Mouse (Mus musculus) T-helper 1 cell (primary cell): ENCODE results near the gene E2f2.

Experiments used
- in situ Hi-C: fragments of 300-600 bp; cut with MboI, MseI; formaldehyde crosslinking; loops from one replicate; pipeline ENCODE4 v1.15.1; 2025; ENCODE audit warnings: high pct_unique_total_duplicates

E2f2 gene

DNA sequence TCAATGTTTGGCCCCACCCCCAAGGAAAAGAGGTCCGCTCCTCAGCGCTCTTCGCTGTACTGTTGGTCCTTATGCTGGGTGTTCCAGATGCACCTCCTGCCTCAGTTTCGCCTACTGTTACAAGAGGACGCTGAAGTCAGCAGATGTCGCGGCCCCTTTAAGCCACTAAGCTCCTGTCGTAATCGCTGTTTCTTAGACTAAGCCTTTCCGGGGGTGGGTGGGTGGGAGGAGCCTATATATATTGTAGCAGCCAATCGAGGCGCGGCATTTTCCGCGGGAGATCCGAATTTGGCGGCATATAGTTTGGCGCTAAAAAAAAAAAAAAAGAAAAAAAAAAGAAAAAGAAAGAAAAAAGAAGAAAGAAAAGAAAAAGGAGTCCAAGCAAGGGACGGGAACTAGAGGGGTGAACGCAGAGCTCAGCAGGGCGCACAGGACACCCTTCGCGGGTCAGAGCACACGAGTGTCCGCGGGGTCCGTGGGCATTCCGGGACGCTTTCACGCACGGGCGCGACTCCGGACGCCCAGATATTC lies at the start of gene E2f2:
E2f2 (plus strand) TSS at position 384 of the 531 bp plus-strand sequence.
- in situ Hi-C loops = no loop called here

DNA sequence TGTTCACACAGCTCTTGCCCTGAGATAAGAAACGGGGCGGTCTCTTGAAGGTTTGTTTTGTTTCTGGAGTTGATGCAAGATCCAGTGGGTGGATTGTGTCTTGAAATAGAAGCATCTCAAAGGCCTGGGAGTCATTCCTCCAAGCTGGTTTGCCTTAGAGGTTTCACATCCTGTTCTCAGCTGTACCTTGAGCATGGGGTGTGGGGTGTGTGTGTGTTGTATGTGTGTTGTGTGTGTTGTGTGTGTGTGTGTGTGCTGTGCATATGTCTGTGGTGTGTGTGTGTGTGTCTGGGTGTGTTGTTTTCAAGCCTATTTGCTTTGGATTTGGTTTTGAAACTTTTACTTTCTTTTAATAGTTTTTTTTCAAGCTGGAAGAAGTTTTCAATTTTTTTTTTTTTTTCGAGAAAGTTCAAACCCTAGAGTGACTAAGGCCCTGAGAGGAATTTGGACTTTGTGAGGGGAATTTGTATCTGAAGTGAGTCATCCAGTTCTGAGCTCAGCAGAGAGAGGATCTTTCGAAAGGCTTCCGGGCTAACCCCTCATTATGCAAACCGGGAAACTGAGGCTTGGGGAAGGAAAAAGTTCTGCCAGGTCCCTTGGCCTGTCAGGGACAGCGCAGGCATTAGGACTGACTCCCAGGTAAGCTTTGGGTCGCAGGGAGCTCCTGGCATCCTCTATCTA lies 48.9 kb upstream of the E2f2 start:
- in situ Hi-C loops = no loop called here

DNA sequence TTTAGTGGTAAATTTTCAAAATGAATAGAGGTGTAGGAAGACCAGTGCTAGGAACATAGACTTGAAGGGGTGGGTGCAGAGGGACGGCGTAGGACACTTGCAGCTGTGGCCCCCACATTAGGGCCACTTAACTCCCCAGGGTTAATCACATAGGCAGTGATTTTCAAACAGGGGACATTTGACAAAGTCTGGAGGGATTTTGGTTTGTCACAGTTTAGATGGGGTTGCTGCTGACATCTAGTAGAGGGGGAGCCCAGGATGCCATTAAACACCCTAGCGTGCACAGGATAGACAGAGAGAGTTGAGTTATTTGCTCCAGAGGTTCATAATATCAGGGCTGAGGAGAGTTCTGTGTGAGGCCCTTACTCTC lies 48.4 kb upstream of the E2f2 start:
- in situ Hi-C loops = no loop called here

DNA sequence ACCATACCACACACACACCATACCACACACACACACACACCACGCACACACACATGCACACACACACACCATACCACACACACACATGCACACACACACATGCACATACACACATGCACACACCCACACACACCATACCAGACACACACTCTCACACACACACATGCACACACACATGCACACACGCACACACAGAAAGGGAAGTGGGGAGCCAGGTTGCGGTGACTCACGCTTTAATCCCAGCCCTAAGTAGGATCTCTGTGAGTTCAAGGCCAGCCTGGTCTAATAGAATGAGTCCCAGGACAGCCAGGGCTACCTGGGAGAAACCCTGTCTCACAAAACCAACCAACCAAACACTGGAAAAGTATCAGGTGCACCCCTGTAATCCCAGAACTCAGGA lies 47.6 kb upstream of the E2f2 start:
- in situ Hi-C loops = no loop called here

DNA sequence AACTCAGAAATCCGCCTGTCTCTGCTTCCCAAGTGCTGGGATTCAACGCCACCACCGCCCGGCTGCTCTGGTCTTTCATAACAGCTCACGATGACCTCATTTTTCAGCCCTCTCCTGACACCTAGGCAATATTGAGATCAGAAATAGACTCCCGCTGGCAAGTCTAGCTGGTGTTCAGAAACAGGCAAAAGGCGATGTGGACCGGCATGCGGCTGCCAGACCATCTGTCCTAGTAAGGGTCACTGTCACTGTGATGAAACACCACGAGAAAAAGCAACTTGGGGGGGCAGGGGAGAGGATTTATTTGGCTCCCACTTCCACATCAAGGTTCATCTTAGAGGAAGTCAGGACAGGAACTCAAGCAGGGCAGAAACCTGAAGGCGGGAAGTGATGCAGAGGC lies 46.7 kb upstream of the E2f2 start:
- in situ Hi-C loops = no loop called here

DNA sequence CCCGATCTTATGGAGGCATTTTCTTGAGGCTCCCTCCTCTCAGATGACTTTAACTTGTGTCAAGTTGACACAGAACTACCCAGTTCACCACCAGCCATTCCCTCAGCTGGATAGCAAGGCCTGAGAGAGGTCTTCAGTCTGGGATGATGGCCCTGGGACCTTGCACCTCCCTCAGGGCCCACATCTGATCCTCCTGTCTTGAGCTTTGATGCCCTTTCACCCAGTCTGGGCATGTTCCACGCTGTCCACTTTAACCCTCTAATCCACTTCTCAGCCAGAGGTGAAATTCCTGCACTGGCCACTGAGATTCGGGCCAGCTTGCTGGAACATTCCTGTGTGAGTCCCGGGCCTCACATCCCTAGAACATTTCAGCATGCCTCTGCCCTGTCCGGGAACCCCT lies 46.2 kb upstream of the E2f2 start:
- in situ Hi-C loops = no loop called here

DNA sequence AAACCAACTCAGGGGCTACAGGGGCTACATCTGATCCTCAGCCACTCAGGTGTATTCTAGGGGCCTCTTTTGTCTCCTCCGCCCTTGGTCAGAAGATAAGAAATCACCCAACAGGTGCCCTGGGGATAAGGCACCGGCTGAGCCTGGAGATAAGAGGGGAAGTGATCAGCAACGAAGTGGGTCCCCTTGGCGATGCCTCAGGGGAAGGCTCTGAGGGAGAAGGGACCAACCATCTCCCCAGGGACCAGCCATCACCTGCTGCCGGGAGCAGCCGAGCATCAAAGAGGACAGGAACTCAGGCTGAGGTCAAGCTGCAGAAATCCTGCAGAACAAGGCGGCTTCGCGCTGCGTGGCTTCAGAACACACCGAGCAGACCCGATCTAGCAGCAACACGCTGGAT lies 44.5 kb upstream of the E2f2 start:
- in situ Hi-C loops = no loop called here

DNA sequence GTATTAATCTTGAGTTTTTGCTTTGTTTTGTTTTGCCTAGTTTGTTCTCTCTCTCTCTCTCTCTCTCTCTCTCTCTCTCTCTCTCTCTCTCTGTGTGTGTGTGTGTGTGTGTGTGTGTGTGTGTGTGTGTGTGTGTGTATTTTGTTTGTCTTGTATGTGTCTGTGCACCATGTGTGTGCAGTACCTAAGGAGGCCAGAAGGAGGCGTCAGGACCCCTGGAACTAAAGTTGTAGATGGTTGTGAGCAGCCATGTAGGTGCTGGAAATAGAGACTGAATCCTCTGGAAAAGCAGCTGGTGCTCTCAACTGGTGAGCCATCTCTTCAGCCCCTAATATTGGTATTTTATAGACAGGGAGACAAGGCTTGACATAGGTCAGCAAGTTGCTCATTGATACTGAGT lies 42.4 kb upstream of the E2f2 start:
- in situ Hi-C loops = no loop called here

DNA sequence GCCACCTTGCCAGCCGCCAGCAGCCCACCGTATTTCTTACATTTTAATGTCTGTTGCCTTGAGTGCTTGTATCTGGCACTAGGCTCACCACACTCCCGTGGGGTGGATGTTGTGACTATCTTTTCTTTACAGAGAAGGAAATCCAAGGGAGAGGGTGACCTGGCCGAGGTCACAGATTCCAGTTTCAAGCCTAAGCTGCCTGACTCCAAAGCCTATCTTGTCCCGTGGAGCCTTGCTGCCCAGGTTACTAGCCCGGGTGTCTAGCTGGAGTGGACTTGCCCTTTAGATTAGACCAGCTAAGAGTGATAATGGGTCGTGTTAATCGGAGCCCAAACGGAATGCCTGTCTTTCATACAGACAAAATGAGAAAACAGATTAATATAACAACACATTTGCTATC lies 38.4 kb upstream of the E2f2 start:
- in situ Hi-C loops = no loop called here

DNA sequence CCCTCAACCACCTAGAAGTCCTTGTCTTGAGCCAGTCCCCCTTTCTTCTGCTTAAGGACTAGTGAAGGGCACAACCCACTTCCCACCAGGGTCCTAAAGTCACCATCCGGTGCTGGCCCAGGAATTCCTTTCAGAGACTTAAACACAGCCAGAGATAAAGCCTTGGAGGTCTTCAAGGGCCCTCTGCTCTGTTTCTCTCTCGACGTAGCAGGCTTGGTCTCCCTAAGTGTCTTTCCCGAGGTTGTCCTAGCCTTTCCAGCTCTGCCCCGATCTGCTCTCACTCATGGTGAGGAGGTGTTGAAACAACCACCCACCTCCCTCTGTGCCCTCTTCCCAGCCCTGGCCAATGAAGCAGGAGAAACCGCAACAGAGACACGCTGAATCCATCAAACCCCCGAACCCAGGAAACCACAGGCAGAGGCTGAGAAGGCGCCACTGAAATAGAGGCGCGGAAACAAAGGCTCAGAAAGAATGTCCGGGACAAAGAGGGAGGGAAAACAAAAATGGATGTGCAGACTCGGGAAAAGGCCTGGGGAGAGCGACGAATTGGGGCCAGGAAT lies 37.7 kb upstream of the E2f2 start:
- in situ Hi-C loops = no loop called here

DNA sequence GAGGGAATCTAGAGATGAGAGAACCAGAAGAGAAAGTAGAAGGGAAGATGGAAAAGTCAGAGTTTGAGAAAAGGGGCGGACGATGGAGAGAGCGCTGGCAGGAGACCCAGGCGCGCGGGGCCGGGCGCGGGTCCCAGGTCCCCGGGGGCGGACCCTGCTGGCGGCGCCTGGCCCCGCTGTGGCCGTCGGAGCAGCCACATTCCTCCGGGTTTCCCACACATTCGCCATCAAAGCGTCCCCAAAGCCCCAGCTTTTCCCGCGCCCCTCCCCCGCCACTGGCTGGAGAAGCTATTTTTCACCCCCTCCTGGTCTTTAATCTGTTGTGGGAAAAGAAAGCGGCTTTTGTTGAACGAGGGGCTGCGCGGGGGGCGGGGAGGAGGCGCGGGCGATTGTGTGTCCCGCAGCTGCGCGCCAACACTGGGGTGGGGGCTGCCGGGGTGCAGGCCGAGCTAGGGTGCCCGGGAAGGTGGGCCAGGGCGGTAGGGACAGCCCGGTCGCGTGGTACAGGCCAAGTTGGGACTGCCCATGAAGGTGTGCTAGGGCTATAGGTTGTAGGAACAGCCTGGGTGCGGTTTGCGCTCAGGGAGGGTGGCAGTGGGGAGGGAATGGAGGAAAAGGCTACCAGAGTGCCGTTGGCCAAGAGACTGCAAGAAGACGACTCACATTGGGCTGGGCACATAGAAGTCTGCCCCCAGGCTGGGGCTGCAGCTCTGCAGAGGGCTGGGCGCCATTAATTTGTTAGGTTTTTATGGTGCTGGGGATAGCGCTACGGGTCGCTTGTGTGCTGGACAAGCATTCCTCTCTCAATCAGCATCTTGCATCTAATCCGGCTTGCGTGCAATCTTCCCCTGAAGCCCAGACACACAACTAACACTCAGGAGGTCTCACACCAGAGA lies 37.0 kb upstream of the E2f2 start:
- in situ Hi-C loops = no loop called here

DNA sequence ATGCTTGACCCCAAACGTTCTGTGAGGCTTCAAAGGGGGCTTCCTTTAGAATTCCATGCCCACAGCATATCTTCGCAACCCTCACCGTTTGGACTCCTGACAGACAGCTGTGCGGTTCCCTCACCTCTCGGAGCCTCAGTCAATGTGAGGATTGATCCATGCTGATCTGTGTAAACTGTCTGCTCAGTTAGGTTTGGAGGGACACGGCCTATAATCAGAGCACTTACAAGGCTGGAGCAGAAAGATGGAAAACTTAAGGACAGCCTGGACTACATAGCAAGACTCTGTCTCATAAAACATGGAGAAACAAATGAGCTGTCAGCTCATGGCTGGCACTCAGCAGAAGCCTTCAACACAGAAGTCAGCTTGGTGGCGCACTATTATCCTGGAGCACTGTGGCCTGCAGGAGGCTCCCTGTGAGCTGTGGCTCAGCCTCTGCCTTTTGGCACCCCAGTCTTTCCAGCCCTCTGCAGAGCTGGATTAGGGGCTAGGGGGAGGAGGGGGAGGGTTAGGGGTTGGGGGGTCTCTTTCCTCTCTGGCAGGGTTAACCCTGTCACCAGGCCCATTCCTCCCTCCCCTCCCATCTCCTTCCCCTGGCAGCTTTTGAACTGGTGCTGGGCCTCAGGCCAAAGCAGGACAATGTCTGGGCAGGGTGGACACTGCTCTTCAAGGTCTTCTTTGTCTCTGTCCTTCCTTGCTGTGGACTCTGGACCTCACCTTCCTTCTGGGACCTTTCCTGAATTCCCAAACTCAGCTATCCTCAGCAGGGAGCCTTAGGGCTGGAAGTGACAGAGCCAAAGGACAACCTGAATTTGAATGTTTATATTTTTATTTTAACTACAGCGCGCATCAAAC lies 36.1 kb upstream of the E2f2 start:
- in situ Hi-C loops = no loop called here

DNA sequence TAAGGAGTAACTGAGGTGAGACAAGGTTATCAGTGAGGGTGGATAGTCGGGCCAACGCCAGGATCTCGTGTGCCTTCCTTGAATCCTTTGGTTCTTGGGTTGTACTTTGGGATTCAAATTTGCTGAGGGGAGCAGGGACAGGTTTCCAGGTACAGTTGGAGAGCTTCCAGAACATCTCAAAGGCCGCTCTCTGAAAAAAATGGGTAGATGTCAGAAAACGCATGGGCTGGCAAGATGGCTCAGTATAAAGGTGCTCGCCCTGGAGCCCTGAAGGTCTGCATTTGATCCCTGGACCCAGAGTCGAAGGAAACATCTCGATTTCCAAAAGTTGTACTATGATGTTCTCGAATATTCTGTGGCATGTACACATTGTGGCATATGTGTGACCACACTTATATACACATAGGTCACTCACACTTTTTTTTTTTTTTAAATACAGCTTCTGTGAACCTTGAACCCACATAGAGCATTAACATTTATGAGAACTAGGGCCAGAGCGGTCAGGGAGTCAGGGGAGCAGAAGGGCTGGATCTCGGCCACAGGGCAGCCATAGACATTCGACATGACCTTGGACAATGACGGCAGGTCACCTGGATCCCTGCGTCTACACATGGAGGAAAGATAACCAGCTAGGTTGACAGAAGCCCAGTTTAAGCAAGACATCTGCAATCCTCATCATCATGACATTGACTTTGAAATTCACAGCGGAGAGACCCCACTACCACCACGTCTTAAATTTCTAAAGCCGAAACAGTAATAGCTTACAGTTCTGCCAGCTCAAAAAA lies 32.7 kb upstream of the E2f2 start:
- in situ Hi-C loops = no loop called here

DNA sequence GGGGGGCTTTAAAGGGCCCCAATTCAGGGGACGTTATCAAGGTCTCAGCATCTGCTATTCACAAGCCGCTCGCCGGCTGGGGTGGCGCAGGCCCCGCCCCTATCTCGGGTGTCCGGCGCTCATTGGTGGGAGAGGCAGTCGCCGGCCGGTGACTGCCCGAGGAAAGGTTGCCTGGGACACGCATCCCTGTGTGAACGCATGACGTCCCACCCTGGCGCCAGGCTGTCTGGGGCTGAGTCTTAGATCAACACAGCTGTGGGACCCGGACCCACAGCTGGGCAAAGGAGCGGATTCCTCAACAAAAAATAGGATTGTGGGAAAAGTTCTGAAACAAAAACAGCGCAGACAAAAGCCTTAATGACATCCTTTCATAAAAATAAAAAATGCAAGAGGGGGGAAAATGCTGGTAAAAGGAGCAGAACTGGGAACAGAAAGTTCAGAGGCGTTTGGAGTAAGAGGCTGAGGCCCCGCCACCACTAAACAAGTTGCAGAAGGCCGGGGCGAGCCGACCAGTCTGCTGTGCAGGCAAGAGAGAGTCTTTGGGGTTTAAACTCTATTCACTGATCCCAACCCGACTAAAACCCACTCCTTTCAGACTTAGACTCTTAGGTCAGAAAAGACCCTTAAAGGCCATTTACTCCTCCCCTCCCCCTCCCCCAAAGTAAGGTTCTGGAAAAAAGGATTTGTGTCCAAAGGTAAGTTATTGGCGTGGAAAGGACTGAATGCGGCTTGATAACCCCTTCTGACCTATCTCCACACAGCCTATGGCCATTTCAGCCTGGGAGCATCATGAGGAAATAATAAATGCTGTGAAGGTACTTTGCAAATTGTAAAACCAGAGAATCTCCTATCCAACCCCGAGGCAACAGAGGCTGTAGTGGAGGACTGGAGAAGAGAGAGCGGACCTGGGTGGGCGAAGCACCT lies 31.6 kb upstream of the E2f2 start:
- in situ Hi-C loops = no loop called here

DNA sequence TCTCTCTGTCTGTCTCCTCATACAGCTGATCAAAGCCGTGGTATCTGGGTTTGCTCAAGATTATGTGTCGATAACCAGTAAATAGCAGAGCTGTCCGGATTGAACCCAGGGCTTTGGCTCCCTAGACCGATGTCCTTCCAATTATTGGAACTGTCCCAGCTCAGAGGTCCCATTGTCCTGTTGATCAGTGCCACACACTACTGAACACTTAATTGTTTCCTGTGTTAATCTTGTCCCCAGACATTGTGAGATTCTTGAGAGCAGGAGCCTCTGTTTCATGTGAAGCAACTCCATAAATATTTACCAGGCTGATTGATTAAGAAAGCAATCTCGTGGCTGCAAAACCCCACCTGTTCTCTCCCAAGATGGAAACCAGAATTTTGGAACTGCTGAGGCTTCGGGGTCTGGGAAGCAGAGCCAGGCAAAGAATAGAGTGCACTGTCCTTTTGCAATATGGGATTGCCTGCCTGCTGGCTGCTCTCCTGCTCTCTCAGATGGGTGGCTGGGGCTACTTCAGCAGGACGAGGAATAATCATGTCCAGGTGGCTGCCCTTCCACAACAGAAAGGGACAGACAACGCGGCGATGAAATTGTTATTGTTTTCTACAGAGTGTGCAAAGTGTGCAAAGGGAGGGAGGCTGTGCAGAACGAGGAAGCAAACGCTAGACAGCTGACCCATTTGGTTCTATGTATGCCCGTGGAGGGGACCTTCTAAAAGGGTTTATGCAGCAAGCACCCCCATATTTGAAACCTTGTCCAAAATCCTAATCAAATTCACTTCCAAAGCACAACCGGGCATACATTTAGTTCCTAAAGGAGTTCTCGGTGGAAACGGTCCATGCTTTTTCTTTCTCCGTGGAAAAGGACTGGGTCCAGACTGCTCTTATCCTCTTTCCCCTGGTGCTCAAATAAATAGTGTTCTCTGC lies 29.7 kb upstream of the E2f2 start:
- in situ Hi-C loops = no loop called here

DNA sequence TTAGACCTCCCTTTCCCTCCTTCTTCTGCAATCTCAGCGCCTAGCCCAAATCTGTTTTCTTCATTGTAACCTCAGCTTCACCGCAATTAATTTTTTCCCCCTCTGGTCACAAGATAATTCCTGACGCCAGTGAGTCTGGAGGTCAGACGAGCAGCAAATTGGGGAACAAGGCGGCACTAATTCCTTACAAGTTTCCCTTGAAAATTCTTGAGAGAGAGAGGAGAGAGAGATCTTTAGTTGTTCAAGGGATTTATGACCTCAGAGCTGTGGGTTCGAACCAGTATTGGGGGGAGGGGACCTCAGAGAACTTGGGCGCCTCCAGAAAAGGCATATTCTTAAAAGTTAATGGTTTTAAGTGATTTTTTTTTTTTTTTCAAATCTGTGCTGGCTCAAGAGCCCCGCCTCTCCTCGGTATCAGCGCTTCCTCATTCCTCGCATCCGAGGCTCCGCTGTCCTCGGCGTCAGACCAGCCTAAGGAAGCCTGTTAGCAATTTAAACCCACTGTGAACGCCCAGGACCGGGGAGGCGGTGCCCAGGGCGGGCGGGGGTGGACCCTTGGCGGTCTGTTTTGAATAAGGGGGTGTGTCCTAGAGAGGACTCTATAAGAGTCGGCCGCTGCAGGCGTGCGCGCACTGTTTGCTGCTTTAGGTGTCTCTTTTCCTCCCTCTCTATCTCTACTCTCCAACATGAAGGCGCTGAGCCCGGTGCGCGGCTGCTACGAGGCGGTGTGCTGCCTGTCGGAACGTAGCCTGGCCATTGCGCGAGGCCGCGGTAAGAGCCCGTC lies 28.8 kb upstream of the E2f2 start, which contains the start of gene Id3:
Id3 (plus strand) TSS at position 305 of the 784 bp plus-strand sequence.
- in situ Hi-C loops = no loop called here

DNA sequence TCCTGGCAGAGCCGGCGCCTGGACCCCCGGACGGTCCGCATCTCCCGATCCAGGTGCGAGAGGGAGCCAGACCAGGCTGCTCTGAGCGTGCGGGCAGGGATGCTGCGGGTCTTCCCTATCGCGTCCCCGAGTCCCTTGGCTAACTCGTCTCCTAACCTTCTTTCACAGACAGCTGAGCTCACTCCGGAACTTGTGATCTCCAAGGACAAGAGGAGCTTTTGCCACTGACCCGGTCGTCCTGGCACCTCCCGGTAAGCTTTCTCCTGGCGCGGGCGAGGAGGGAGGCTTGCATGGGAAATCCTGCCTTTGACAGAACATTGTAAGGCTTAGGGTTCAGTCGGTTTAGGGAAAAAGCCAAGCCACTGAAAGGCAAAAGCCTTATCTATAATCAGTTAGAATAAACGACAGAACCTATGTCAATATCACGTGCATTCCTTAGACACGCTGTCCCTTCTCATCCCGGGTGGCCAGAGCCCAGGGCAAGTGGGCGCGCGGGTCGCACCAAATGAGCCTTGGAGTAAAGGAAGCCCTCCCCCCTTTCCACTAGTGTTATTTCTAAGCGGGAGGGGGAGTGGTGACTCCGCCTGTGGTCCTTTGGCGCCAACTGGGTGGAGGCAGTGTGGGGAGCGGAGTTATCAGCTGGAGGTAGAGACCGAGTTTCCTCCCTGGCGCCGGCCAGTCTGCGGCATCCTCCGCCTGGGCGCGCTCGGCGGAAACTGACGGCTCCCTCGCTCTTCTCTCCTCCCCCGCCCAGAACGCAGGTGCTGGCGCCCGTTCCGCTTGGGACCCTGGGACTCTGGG lies 27.9 kb upstream of the E2f2 start:
- in situ Hi-C loops = no loop called here
